Mouse (Mus musculus) liver, postnatal 0 days (tissue): Measurements from ENCODE around the gene Cysrt1.
A peak's percentile ranks its signal among the peaks of the same experiment; 100 is the strongest.

ENCODE experiments used
- CTCF ChIP-seq: sonication (generic); IDR thresholded peaks from 2 replicates; pipeline ENCODE4 v1.5.1; 2016; ENCODE audit warnings: antibody characterized with exemption, low read depth
- EP300 ChIP-seq: IDR thresholded peaks from 2 replicates; pipeline ENCODE4 v1.6.1; 2016; ENCODE audit warnings: antibody characterized with exemption, low read depth, mild to moderate bottlenecking

- TF ChIP-seq EP300: no peak
- TF ChIP-seq CTCF: peak; percentile 37
Observed at GRCm38 (mm10) chr2:25224492-25224765, 17.8 kb downstream of the Cysrt1 start, which contains the start of gene Tubb4b.
